Mouse (Mus musculus): ENCODE measurements at regions not wholly inside any gene's neighbourhood (a gene's known extent, or its start where the extent isn't known, plus 50 kb on each side); places are given as distances from the start of the nearest gene placed in this dataset.
A peak's percentile ranks its signal among the peaks of the same experiment; 100 is the strongest.

GRCm38 (mm10) chr9:77845664-77846290 is 71.4 kb upstream of the Elovl5 start:
- no peak for DNase-seq

GRCm38 (mm10) chr9:77848580-77848979 is 68.6 kb upstream of the Elovl5 start:
- no peak for DNase-seq

DNA sequence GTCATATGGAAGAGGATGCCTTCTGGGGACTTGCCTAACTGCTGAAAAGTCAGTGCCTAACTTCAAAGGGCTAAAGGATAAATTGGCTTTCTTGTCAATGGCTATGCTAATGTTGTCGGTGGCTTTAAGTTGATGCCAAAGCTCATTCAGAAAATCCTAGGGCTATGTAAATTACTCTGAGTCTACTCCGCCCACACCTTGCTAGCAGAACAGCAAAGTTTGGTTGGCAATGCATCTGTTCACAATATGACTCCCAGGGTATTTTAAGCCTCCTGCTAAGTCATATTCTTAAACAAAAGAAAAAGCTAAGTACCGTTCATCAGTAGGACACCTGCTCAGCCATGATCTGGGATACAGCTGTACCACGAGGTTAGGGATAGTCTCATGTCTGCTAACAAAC is 67.8 kb upstream of the Elovl5 start:
- peak; percentile 63 for DNase-seq

DNA sequence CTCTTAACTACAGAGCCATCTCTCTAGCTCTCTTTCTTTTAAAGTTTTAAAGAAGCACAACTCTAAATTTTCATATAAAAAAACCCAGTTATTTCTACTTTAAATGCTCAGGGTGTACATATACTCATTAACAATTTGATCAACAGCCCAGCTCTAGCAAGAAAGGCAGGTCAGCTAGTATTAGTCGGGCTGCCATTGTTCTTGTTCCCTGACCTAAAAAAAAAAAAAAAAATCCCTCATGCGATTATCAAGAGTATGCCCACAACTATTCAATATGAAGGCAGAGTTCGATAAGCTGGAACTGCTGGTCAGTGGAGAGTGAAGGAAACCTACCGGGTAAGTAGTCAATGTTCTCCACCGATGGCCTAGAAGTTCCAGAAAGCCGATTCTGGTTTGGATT is 65.8 kb upstream of the Elovl5 start:
- DNase-seq: no peak

GRCm38 (mm10) chr9:77857091-77858058 is 59.8 kb upstream of the Elovl5 start:
- no peak for DNase-seq

GRCm38 (mm10) chr9:77858127-77858794 is 58.9 kb upstream of the Elovl5 start:
- no peak for DNase-seq

All from right cerebral cortex, adult 18-20 months (tissue).